Mouse (Mus musculus): ENCODE data around the gene Junb.

Junb gene

GRCm38 (mm10) chr8:84978248-84978940 is at the start of gene Junb:
Gene Junb (minus strand): TSS chr8:84978718.
- DNase-seq, result peak; percentile 89 to 96

GRCm38 (mm10) chr8:85027922-85028321 is 49.4 kb upstream of the Junb start:
- no peak for DNase-seq

GRCm38 (mm10) chr8:85027516-85027855 is 49.0 kb upstream of the Junb start:
- DNase-seq, result no peak

GRCm38 (mm10) chr8:85026670-85027515 is 48.4 kb upstream of the Junb start, which contains the start of gene Trir:
Gene Trir (plus strand): TSS chr8:85026823.
- peak; percentile 93 to 94 for DNase-seq

- peak; percentile 61 to 76 for DNase-seq
Observed at GRCm38 (mm10) chr8:85025098-85025932, 46.8 kb upstream of the Junb start, which contains the start of gene Asna1. Gene Asna1 (minus strand): TSS chr8:85025281.

GRCm38 (mm10) chr8:85023846-85024245 is 45.3 kb upstream of the Junb start:
- no peak for DNase-seq

GRCm38 (mm10) chr8:85021514-85022055 is 43.1 kb upstream of the Junb start:
- no peak for DNase-seq

GRCm38 (mm10) chr8:85017209-85017608 is 38.7 kb upstream of the Junb start:
- no peak for DNase-seq

- no peak for DNase-seq
Observed at GRCm38 (mm10) chr8:85016724-85017123, 38.2 kb upstream of the Junb start.

- no peak for DNase-seq
Observed at GRCm38 (mm10) chr8:85014431-85014830, 35.9 kb upstream of the Junb start, which contains the start of gene Best2. Gene Best2 (minus strand): TSS chr8:85014531.

GRCm38 (mm10) chr8:85013230-85013840 is 34.8 kb upstream of the Junb start:
- DNase-seq, result peak; percentile 56 to 74

GRCm38 (mm10) chr8:85011242-85011641 is 32.7 kb upstream of the Junb start:
- no peak for DNase-seq

- DNase-seq, result no peak
Observed at GRCm38 (mm10) chr8:85007686-85008085, 29.2 kb upstream of the Junb start.

GRCm38 (mm10) chr8:84997649-84998295 is 19.3 kb upstream of the Junb start:
- DNase-seq, result peak; percentile 82 to 93

- DNase-seq, result no peak
Observed at GRCm38 (mm10) chr8:84996978-84997377, 18.5 kb upstream of the Junb start.

- DNase-seq, result no peak
Observed at GRCm38 (mm10) chr8:84995680-84996079, 17.2 kb upstream of the Junb start.

GRCm38 (mm10) chr8:84994375-84994774 is 15.9 kb upstream of the Junb start:
- no peak for DNase-seq

- no peak for DNase-seq
Observed at GRCm38 (mm10) chr8:84990836-84991235, 12.3 kb upstream of the Junb start.

GRCm38 (mm10) chr8:84990349-84990748 is 11.8 kb upstream of the Junb start, which contains the start of gene Hook2:
Gene Hook2 (plus strand): TSS chr8:84990603.
- peak; percentile 94 to 97 for DNase-seq

GRCm38 (mm10) chr8:84989810-84990209 is 11.3 kb upstream of the Junb start:
- DNase-seq, result peak; percentile 80 to 92

- no peak for DNase-seq
Observed at GRCm38 (mm10) chr8:84989311-84989731, 10.8 kb upstream of the Junb start.

GRCm38 (mm10) chr8:84987903-84988302 is 9.4 kb upstream of the Junb start:
- DNase-seq, result no peak
